Mouse (Mus musculus) G1E (cell line): ENCODE measurements around the gene Tent2.

Source experiments
- CTCF ChIP-seq: IDR thresholded peaks from 2 replicates; pipeline ENCODE4 v1.5.1; 2012; ENCODE audit warnings: low read depth, low read length, inconsistent platforms, mixed read lengths
- GATA1 ChIP-seq: IDR thresholded peaks from 2 replicates; pipeline ENCODE4 v1.6.1; 2012; ENCODE audit warnings: borderline replicate concordance, low read length, inconsistent platforms, mixed read lengths
- GATA2 ChIP-seq: IDR thresholded peaks from 2 replicates; pipeline ENCODE4 v1.6.1; 2012; ENCODE audit warnings: low read depth, low read length, inconsistent platforms, borderline replicate concordance
- POLR2AphosphoS5 ChIP-seq: IDR thresholded peaks from 2 replicates; pipeline ENCODE4 v1.6.1; 2012; ENCODE audit warnings: low read depth, low read length, inconsistent platforms; ENCODE audit not compliant: insufficient replicate concordance
- TAL1 ChIP-seq: conservative IDR thresholded peaks from 2 replicates; pipeline ENCODE4 v1.6.1; 2012; ENCODE audit warnings: low read depth, low read length, inconsistent platforms, mixed read lengths

GRCm38 (mm10) chr13:93141184-93141583 lies 51.0 kb downstream of the Tent2 start:
- TF ChIP-seq CTCF (no peak), TAL1 (no peak), GATA1 (no peak), POLR2AphosphoS5 (no peak), GATA2 (no peak)
